Mouse (Mus musculus): ENCODE results near the gene Gm20388.

Gene Gm20388

GRCm38 (mm10) chr8:121613419-121613818, 1702.8 kb downstream of the Gm20388 start:
- in situ Hi-C loops (cut with MboI), result no loop called here

- in situ Hi-C loops (cut with MboI), result no loop called here
Measured at GRCm38 (mm10) chr8:121619401-121619995, 1708.9 kb downstream of the Gm20388 start.

DNA sequence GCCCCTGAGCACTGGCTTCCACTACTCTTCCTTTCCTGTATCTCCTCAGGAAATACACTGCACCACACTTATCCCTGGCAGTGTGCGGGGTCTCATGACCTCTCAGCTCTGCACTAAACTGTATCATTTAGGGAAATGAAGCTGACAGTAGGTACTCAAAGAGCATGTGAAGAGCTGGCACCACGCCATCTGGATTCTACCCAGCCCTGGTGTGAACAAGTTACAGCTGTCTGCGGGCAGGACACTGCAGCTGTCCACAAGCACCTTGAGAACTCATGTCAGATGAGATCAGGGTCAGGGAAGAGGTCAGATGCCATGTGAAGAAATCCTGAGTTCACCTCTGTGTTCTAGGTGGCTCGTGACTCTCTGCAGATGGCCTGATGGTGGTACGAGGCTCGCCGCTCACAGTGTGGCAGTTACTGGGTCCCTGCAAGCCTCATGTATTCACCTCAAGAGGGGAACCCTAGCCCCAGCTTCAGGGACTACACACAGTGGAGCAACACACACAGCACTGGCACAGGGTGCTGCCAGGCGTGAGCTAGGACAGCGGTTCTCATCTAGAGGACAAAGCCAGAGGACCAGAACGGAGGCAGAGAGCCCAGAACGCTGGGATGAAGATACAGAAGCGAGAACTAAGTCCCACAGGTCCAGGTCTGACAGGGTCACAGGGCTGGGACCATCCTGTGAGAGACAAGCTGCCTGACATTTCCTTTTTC, 1710.3 kb downstream of the Gm20388 start:
- in situ Hi-C loops (cut with MboI), result no loop called here

DNA sequence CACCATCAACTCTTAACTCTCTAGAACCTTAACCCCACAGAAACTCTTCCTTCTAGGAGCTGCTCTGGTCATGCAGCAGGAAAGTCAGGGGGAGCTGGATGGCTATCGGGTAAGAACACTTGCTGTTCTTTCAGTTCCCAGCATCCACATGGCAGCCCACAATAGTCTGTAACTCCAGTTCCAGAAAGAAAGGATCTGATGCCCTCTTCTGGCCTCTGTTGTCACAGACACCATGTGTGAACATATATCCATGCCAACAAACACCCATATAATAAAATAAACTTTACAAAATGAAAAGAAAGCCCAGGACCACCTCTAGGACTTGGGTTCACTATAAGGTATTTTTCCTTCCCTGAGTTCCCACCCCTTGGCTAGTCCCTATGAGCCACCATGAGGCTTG, 1711.2 kb downstream of the Gm20388 start:
- in situ Hi-C loops (cut with MboI), result no loop called here

DNA sequence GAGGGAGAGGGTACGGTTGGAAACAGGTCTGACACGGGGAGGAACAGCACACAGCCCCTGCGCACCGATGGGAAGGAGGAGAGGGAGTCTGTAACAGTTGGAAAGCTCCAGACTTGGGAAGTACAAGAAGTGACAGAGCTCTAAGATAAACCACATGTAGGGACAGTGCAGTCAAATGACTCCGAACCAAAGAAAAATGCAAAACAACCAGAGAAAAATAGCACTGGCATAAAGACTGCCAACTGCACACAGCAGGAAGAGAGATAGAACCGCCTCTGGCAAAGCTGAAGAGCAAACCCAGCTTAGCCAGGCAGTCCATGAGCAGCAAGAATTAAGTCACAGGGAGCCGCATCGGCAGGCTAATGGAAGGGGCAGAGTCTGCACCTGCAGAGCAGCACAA, 1712.4 kb downstream of the Gm20388 start:
- in situ Hi-C loops (cut with MboI), result no loop called here

GRCm38 (mm10) chr8:121628681-121629080, 1718.0 kb downstream of the Gm20388 start:
- in situ Hi-C loops (cut with MboI), result no loop called here

DNA sequence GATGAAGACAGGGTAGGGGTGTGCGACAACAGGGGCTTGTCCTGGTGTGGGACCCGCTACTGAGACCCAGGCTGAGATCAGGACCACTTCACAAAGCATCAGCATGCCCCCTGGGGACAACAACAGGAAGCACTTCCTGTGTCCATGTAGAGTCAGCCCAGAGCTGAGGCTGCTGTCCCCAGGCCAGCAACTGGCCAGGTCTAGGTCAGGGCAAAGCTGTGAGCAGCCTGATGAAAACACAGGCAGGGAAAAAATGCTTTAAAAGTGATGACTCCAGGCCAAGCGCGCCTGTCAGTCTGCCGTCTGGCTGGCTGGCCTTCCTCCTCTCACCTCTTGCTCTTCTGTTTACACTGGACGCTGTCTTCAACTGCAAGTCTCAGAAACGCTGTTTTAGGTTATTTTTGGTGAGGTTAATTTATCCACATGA, 1721.0 kb downstream of the Gm20388 start:
- in situ Hi-C loops (cut with MboI), result no loop called here

DNA sequence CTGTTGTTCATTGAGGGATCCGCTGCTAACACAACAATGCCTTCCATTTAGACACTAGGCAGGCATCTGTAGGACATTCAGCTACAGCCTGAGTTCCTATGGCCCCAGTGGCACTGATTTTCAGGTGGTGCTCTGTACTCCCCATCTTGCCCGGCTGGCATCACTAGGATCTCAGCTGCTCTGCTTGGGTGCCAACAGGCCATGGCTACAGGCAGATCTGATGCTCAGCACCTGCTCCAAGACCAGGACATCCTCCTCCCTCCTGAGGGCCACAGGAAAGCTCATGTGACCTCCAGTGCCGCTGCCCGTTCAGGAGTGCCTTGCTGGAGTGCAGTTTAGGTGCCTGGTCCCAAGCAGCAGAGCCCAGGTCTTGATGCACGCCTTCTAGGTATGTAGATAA, 1721.8 kb downstream of the Gm20388 start:
- in situ Hi-C loops (cut with MboI), result no loop called here

- in situ Hi-C loops (cut with MboI), result no loop called here
Measured at GRCm38 (mm10) chr8:121635534-121635933, 1724.9 kb downstream of the Gm20388 start.

DNA sequence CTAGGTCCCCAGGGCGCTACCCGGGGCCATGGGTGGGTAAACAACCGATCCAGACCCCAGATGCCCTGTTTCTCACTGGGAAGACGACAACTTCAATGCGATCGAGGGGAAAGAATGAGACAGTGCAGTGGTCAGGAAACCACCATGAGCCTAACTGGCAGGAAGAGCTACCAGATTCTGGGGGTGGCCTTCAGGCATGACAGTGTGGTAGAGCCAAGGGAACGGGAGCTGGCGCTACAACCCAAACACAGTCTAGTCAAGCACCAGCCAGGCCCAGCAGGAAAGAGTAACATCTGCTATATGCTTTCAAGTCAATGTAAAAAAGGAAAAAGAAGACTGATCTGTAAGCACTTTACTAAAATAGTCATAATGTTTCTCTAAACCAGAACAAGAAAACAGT, 1725.5 kb downstream of the Gm20388 start:
- in situ Hi-C loops (cut with MboI), result no loop called here

- in situ Hi-C loops (cut with MboI), result no loop called here
Measured at GRCm38 (mm10) chr8:121642804-121643203, 1732.2 kb downstream of the Gm20388 start.

- in situ Hi-C loops (cut with MboI), result no loop called here
Measured at GRCm38 (mm10) chr8:121643384-121643783, 1732.7 kb downstream of the Gm20388 start.

DNA sequence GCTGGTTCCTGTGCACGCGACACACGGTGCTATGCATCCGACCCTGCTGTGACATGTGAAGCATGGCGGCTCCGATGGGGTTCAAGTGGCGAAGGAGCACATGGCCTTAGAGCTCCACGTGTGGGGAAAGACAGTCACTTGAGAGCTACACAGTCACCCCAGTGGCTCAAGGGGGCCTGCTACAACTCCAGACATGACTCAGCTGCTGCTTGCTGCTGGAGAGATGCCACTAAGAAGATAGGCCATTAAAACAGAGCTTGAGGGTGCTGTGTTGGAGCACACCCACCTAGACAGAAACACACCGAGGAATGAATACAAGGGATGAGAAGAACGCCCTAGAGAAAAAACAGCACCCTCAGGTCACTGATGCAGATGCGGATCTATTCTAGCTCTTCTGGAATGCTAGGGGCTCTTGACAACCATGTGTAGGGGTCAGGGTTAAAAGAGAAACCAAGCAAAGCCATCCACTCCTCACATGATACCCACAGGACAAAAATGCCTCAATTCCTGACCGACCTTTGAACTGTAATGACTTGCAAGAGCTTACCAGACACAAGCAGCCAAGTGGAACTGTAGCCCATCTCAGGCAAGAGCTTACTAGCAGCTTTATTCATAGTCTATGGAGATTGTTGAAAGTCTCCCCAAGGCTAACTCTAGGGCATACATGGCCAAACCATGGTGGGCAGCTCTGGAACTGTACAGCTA, 1737.0 kb downstream of the Gm20388 start:
- in situ Hi-C loops (cut with MboI), result no loop called here

GRCm38 (mm10) chr8:121648451-121648850, 1737.8 kb downstream of the Gm20388 start:
- in situ Hi-C loops (cut with MboI), result no loop called here

DNA sequence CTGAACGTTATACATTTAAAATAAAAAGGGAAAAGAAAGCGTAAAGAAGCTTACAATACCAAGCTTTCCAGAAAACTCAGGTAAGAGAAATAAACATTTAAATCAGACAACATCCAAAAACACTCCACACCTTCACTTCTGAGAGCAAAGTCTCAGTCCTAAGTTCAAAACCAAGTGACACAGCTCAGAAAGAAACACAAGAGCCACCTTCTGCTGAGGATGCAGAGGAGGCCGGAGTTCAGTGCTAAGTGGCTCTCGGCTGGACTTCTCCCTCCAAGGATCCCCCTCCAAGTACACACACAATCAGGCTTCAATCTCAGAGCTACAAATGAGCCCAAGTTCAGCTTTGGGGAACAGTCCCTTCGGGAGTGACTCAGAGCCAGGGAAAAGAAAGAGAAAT, 1738.8 kb downstream of the Gm20388 start:
- in situ Hi-C loops (cut with MboI), result no loop called here

- in situ Hi-C loops (cut with MboI), result no loop called here
Measured at GRCm38 (mm10) chr8:121649904-121650303, 1739.3 kb downstream of the Gm20388 start.

GRCm38 (mm10) chr8:121650389-121651307, 1740.0 kb downstream of the Gm20388 start:
- in situ Hi-C loops (cut with MboI), result no loop called here

GRCm38 (mm10) chr8:121651308-121651873, 1740.8 kb downstream of the Gm20388 start:
- in situ Hi-C loops (cut with MboI), result no loop called here

GRCm38 (mm10) chr8:121651874-121652361, 1741.3 kb downstream of the Gm20388 start:
- in situ Hi-C loops (cut with MboI), result no loop called here

- in situ Hi-C loops (cut with MboI), result no loop called here
Measured at GRCm38 (mm10) chr8:121652774-121653323, 1742.2 kb downstream of the Gm20388 start, which contains the start of gene Zcchc14. TSS of gene Zcchc14 (minus strand) at chr8:121652901.
